Mouse (Mus musculus) heart, embryonic 15.5 days (tissue): ENCODE data around the gene Ago4. TPM values are rescaled to one million over a fixed set of nuclear protein-coding genes. Genes with fewer than 3 reads are reported as not detected.

ENCODE experiments used
- ATAC-seq: fragments of 200-750 bp; cut with Nextera tagmentation; replicated peaks from 2 replicates; pipeline ENCODE4 v1.8.0; 2017; ENCODE audit warnings: low read depth, moderate TSS enrichment; ENCODE audit not compliant: insufficient number of reproducible peaks, insufficient read depth, low FRiP score
- H3K27ac ChIP-seq: fragments of 300-500 bp; sonication (generic); 2 replicates; pipeline ENCODE4 v1.5.1; 2015; ENCODE audit warnings: mild to moderate bottlenecking, inconsistent platforms
- H3K27me3 ChIP-seq: fragments of 300-500 bp; sonication (generic); 2 replicates; pipeline ENCODE4 v1.6.1; 2015; ENCODE audit warnings: inconsistent platforms
- H3K36me3 ChIP-seq: fragments of 300-500 bp; sonication (generic); 2 replicates; pipeline ENCODE4 v1.6.1; 2015; ENCODE audit warnings: mild to moderate bottlenecking, inconsistent platforms
- H3K4me1 ChIP-seq: fragments of 300-500 bp; sonication (generic); replicated peaks from 2 replicates; pipeline ENCODE4 v1.6.1; 2015; ENCODE audit warnings: inconsistent platforms
- H3K4me2 ChIP-seq: fragments of 300-500 bp; sonication (generic); 2 replicates; pipeline ENCODE4 v1.6.1; 2015; ENCODE audit warnings: inconsistent platforms, mild to moderate bottlenecking, moderate library complexity
- H3K4me3 ChIP-seq: fragments of 300-500 bp; sonication (generic); 2 replicates; pipeline ENCODE4 v1.5.1; 2015; ENCODE audit warnings: mild to moderate bottlenecking, inconsistent platforms
- H3K9ac ChIP-seq: fragments of 300-500 bp; sonication (generic); 2 replicates; pipeline ENCODE4 v1.6.1; 2015; ENCODE audit warnings: mild to moderate bottlenecking, inconsistent platforms
- H3K9me3 ChIP-seq: fragments of 300-500 bp; sonication (generic); replicated peaks from 2 replicates; pipeline ENCODE4 v1.6.1; 2016; ENCODE audit warnings: inconsistent platforms
- WGBS: fragments of 180-500 bp; shearing (Covaris S2); methylation state at CpG from one replicate; pipeline ENCODE4 v1.1.7; 2015; ENCODE audit warnings: mixed read lengths; 5-methylcytosine and 5-hydroxymethylcytosine counted together
- polyA plus RNA-seq: library from polyadenylated mRNA; unstranded; fragments of >200 nt; fragmentation: Nextera tagmentation; extraction: Ambion mirVana; gene quantifications from 2 replicates; pipeline ENCODE4 v1.2.1, GENCODE M21; 2015

The Ago4 gene
- 0.97 and 1.4 TPM in 2 replicates for polyA plus RNA-seq

DNA sequence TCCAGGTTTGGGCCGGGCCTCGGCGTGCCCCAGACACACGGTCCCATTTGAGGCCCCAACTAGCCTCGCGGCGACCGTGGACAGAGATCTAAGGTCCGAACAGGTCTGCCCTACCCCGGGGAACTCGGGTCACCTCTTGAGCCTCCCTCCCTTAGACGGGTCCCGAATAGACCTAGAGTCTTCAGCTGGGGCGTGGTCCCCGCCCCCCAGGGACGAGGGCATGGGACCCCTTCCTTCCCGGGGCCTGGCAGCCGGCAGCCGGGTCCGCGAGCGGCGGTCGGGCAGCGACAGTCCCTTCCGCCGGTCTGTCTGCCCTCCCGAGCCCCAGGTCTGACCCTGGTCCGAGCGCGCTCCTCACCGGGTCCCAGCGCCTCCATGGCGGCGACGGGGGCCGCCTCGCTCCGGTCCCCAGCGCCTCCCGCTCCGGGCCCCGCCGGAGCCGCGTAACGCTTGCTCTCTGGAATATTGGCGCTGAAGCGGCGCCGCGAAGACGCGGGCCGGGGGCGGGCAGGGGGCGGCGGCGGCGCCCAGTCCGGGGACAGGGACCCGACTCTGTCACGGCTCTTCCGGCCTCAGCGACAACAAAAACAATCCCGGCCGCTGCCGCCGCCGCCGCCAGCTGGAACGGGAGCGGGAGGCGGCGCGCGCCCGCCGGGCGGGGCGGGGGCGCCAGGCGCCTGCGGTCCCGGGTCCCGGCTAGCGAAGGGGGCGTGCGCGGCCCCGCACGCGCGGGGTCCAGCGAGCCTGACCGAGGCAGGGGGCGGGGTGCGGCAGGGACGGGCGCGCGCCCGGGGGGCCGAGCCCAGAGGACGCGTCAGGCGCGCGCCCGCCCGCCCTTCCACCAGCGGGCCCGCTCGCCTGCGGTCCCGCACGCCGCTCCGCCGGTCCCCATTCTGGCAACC lies at the start of gene Ago4:
Gene Ago4, minus strand, starts transcription at position 646 of the 902 bp plus-strand sequence.
- H3K9ac ChIP-seq = peak within 1 kb of the TSS; percentile 79
- WGBS = under 1% methylated on average over 74 of the region's 120 CpGs
- peak within 1 kb of the TSS; percentile 71 for H3K4me3 ChIP-seq
- no peaks in the 10 kb centered on the region for H3K36me3 ChIP-seq
- H3K27ac ChIP-seq = no peak within 1 kb of the TSS
- peak within 1 kb of the TSS; percentile 92 for H3K4me2 ChIP-seq
- peaks cover 7% of the 10 kb centered on the region for H3K4me1 ChIP-seq
- peak; percentile 83 for ATAC-seq
- H3K27me3 ChIP-seq = peaks cover 8% of the 10 kb centered on the region; the same call in 1 of the 2 replicates
- no peaks in the 10 kb centered on the region for H3K9me3 ChIP-seq

DNA sequence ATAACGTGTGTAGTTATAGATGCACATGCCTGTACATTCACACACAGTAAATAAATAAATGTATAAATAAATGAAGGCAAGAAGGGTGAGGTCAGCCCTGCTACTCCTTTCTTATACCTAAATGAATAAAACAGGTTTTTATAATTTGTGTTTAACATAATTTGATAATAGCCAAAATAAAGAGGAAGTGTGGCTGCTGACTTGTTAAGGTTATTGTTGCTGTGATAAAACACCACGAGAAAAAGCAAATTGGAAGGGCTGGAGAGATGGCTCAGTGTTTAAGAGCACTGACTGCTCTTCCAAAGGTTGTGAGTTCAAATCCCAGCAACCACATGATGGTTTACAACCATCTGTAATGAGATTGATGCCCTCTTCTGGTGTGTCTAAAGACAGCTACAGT lies 45.8 kb upstream of the Ago4 start:
- Histone ChIP-seq H3K4me3 (no peak overlapping the region), H3K9ac (no peak overlapping the region), H3K36me3 (peaks cover 76% of the 10 kb centered on the region), H3K27me3 (no peaks in the 10 kb centered on the region), H3K9me3 (no peaks in the 10 kb centered on the region), H3K4me2 (no peak overlapping the region), H3K27ac (no peak overlapping the region), H3K4me1 (no peaks in the 10 kb centered on the region)
- WGBS = 92% methylated on average over 2 of the region's 2 CpGs
- no peak for ATAC-seq

DNA sequence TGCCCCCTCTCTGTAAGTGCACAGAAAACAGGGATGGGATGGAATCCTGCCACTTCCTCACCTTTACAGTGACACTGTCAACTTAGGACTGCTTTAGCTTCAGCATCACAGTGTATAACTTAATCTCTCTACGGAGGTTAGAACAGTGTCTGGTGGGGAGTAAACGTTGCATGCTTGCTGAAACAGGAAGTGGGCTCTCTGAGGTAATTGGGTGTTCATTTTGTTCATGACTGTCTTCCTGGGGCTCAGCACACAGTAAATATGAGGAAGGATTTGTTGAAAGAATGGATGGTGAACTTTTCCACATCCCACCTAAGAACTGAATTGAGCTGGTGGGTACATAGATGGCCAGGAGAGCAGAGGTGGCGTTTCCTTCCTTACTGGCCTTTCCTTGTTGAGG lies 44.6 kb upstream of the Ago4 start:
- no peak overlapping the region for H3K4me3 ChIP-seq
- no peaks in the 10 kb centered on the region for H3K9me3 ChIP-seq
- no peak for ATAC-seq
- H3K36me3 ChIP-seq = peaks cover 87% of the 10 kb centered on the region
- H3K4me1 ChIP-seq = no peaks in the 10 kb centered on the region
- H3K4me2 ChIP-seq = no peak overlapping the region
- H3K27ac ChIP-seq = no peak overlapping the region
- H3K27me3 ChIP-seq = no peaks in the 10 kb centered on the region
- 84% methylated on average over 3 of the region's 3 CpGs for WGBS
- no peak overlapping the region for H3K9ac ChIP-seq

DNA sequence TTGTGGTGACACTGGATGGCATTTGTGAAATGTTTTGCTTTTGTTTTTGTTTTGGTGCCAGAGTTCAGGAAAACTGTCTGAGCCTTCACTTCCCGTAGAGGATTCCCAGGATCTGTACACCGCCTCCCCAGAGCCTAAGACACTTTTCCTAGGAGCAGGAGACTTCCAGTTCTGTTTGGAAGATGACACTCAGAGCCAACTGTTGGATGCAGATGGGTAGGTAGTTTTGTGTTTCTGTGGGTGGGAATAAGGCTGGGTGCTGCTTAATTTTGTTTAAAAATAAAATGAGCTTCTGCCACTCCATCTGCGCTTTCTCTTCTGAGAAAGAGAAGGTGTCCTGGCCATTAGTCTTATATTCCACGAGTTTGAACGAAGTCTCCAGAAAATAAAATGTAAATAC lies 43.0 kb upstream of the Ago4 start:
- Histone ChIP-seq H3K27ac (no peak overlapping the region), H3K36me3 (peaks cover 93% of the 10 kb centered on the region), H3K4me1 (no peaks in the 10 kb centered on the region), H3K9ac (no peak overlapping the region), H3K4me3 (no peak overlapping the region), H3K9me3 (no peaks in the 10 kb centered on the region), H3K4me2 (no peak overlapping the region), H3K27me3 (no peaks in the 10 kb centered on the region)
- 92% methylated on average over 5 of the region's 5 CpGs for WGBS
- ATAC-seq = no peak

DNA sequence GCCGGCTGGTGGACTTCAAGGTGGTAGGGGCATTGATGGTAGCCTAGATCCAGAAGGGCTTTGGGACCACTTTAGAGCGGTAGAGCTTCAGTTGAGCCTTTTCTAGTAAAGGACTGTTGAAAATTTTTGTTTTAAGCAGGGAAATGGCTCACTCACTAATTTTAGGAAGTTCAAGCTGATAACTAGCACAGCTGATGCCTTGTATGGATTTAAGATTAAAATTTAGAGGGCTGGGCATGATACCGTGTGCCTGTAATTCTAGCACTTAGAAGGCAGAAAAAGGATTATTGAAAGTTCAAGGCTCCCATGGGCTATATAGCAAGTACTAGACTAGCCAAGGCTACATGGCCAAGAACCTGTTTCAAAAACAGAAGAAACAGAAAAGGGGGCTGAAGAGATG lies 36.5 kb upstream of the Ago4 start:
- no peak overlapping the region for H3K4me2 ChIP-seq
- no peak overlapping the region for H3K9ac ChIP-seq
- 89% methylated on average over 3 of the region's 3 CpGs for WGBS
- no peak overlapping the region for H3K4me3 ChIP-seq
- no peaks in the 10 kb centered on the region for H3K4me1 ChIP-seq
- peaks cover 75% of the 10 kb centered on the region for H3K36me3 ChIP-seq
- H3K9me3 ChIP-seq = no peaks in the 10 kb centered on the region
- no peaks in the 10 kb centered on the region for H3K27me3 ChIP-seq
- ATAC-seq = no peak
- H3K27ac ChIP-seq = no peak overlapping the region

DNA sequence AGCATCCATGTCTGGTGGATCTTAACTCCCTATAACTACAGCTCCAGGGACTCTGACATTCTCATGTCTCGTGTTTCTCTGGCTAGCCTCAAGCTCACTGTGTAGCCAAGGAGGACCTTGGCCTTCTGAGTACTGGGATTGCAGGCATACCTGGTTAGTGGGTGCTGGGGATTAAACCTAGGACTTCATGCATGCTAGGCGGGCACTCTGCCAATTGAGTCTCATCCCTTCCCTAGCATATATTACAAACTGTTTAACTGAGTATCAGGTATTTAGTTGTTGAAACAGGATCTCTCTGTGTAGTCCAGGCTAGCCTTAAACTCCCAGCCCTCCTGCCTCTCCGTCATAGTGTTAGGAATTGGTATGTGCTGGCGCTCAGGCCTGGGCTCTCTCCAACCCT lies 34.0 kb upstream of the Ago4 start:
- peaks cover 65% of the 10 kb centered on the region for H3K36me3 ChIP-seq

DNA sequence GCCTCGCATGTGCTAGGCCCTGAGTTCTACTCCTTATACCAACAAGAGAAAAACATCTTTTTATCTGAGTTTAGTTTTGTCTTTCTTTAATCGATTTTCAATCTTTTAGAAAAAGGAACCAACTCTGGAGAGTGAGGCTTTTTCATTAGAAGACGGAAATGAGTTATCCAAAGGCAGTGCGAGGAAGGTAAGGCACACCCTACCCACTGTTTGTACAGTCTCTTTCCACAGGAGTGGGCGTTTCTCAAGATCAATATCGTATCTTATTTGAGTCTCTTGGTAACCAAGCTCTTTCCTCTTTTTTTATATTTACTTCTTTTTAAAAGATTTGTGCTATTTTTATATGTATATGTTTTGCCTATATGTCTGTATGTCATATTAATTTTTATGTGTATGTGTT lies 30.5 kb upstream of the Ago4 start:
- Histone ChIP-seq H3K27me3 (no peaks in the 10 kb centered on the region), H3K4me3 (no peak overlapping the region), H3K4me2 (no peak overlapping the region), H3K4me1 (no peaks in the 10 kb centered on the region), H3K9ac (no peak overlapping the region), H3K9me3 (no peaks in the 10 kb centered on the region), H3K27ac (no peak overlapping the region), H3K36me3 (peaks cover 59% of the 10 kb centered on the region)
- no peak for ATAC-seq
- 89% methylated on average over 6 of the region's 6 CpGs for WGBS

More for the DNA sequence above, 34.0 kb upstream of the Ago4 start:
- 91% methylated on average over 4 of the region's 4 CpGs for WGBS
- Histone ChIP-seq H3K27ac (no peak overlapping the region), H3K4me3 (no peak overlapping the region), H3K4me1 (no peaks in the 10 kb centered on the region), H3K9ac (no peak overlapping the region), H3K27me3 (no peaks in the 10 kb centered on the region), H3K9me3 (no peaks in the 10 kb centered on the region), H3K4me2 (no peak overlapping the region)
- no peak for ATAC-seq

DNA sequence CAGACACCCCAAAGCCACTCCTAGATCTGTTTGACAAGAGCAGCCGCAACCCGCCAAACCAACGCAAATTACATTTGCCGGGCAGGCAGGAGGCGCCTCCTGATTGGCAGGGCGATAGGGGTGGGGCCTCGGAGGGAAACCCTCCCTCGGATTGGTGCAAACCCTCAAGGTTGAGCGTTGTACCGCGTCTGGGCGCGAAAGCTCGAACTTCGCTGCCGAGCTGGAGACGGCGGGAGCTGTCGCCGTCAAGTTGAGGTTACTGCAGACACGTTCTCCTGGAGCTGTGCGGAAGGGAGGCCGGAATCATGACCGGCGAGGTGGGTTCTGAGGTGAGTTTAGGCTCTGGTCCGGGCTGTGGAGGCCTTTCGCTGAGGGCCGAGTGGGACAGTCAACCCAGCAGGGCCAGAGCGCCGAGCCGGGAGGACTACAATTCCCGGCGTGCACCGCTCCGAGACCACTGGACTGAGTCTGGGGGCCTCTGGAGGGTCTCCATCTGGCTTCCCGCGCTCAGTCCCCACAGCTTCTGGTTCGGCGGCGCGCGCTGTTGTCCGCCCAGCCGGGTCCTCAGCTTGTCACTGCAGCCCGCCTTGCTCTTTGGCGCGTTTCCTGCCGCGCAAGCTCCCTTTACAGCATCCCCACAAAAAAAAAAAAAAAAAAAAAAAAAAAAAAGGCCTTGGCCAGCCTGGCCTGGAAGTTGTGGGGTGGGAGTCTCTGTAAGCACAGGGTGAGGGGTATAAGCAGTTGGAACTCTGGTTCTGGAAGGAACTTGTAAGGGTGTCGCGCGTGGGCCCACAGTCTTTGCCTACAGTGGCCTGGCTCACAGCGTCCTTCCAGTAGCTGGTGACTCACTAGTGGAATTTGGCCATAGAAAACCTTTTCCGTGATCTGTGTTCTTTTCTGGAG lies 23.8 kb upstream of the Ago4 start, which contains the start of gene Clspn:
Gene Clspn, plus strand, starts transcription at position 127 of the 903 bp plus-strand sequence.
- peak; percentile 94 for ATAC-seq
- H3K27ac ChIP-seq = peak within 1 kb of the TSS; percentile 22; the same call in 1 of the 2 replicates
- WGBS = under 1% methylated on average over 54 of the region's 54 CpGs

DNA sequence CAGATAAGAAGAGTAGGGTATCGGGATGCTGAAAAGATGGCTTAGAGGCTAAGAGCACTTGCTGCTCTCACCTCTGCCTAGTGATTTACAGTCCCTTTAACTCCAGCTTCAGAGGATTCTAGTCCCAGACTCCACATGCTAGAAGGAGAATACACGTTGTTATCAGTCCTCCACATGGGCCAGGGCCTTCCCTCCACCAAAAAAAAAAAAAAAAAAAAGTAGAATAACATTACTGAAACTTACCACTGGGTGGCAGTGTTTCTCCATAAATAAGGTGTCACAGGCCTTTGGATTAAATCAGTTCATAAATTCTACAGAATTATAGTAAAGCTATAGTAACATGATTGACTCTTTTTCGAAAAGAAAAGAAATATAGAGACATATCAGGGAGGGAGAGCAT lies 21.2 kb upstream of the Ago4 start:
- WGBS = 27% methylated on average over 3 of the region's 3 CpGs
- H3K4me2 ChIP-seq = no peak overlapping the region
- H3K27ac ChIP-seq = no peak overlapping the region
- no peak for ATAC-seq
- no peaks in the 10 kb centered on the region for H3K9me3 ChIP-seq
- no peak overlapping the region for H3K4me3 ChIP-seq
- H3K9ac ChIP-seq = no peak overlapping the region
- no peaks in the 10 kb centered on the region for H3K27me3 ChIP-seq
- peaks cover 11% of the 10 kb centered on the region for H3K4me1 ChIP-seq
- no peaks in the 10 kb centered on the region for H3K36me3 ChIP-seq

More for the DNA sequence above, 23.8 kb upstream of the Ago4 start, which contains the start of gene Clspn:
- H3K4me1 ChIP-seq = peaks cover 11% of the 10 kb centered on the region
- H3K36me3 ChIP-seq = peaks cover 13% of the 10 kb centered on the region
- peak within 1 kb of the TSS; percentile 52 for H3K9ac ChIP-seq
- no peaks in the 10 kb centered on the region for H3K27me3 ChIP-seq
- H3K4me2 ChIP-seq = peak within 1 kb of the TSS; percentile 72
- no peaks in the 10 kb centered on the region for H3K9me3 ChIP-seq
- H3K4me3 ChIP-seq = peak within 1 kb of the TSS; percentile 61

DNA sequence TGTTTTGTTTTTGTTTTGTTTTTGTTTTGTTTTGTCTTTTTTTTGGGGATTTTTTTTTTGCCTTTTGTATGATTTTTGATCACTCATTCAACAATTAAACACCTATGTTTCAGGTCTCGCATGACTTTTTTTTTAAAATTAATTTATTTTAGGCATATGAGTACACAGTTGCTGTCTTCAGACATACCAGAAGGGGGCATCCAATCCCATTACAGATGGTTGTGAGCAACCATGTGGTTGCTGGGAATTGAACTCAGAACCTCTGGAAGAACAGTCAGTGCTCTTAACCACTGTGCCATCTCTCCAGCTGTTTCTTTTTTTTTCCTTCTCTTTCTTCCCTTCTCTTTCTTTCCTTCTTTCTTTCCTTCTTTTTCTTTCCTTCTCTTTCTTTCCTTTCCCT lies 20.4 kb upstream of the Ago4 start:
- ATAC-seq = no peak
- Histone ChIP-seq H3K9ac (no peak overlapping the region), H3K36me3 (no peaks in the 10 kb centered on the region), H3K27me3 (no peaks in the 10 kb centered on the region), H3K4me2 (no peak overlapping the region), H3K27ac (no peak overlapping the region), H3K4me1 (peaks cover 11% of the 10 kb centered on the region), H3K9me3 (no peaks in the 10 kb centered on the region), H3K4me3 (no peak overlapping the region)
- 88% methylated on average over 1 of the region's 1 CpGs for WGBS

DNA sequence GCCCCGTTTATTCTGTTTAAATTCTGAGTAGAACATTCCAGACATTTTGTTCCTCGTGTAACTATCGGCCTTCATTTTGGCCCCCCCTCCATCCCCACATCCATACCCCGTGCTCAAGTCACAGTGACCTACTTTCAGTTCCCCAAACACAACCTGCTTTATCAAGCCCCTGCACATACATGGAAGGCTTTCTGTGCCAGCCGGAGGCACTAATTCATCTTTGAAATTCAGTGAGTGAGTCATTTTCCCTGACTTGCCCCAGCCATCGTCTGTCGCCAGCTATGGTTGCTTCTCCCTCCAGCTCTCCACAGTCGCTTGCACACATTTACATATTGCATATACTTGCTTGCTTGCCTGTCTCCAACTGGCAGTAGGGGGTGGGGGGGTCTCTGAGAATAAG lies 19.8 kb upstream of the Ago4 start:
- ATAC-seq = no peak
- no peak overlapping the region for H3K27ac ChIP-seq
- H3K36me3 ChIP-seq = no peaks in the 10 kb centered on the region
- WGBS = 50% methylated on average over 8 of the region's 8 CpGs
- H3K9ac ChIP-seq = no peak overlapping the region
- H3K4me2 ChIP-seq = no peak overlapping the region
- no peaks in the 10 kb centered on the region for H3K27me3 ChIP-seq
- H3K4me3 ChIP-seq = no peak overlapping the region
- peaks cover 11% of the 10 kb centered on the region for H3K4me1 ChIP-seq
- H3K9me3 ChIP-seq = no peaks in the 10 kb centered on the region
